Mouse (Mus musculus) heart, embryonic 16.5 days (tissue): ENCODE data around the gene Cdkl3. TPM values are rescaled to one million over a fixed set of nuclear protein-coding genes. Genes with fewer than 3 reads are reported as not detected.

Experiments used
- ATAC-seq: fragments of 200-750 bp; cut with Nextera tagmentation; replicated peaks from 2 replicates; pipeline ENCODE4 v1.8.0; 2017; ENCODE audit warnings: moderate number of reproducible peaks; ENCODE audit not compliant: insufficient read depth, low FRiP score; ENCODE audit errors: extremely low read depth
- H3K27ac ChIP-seq: fragments of 300-500 bp; sonication (generic); 2 replicates; pipeline ENCODE4 v1.5.1; 2014; ENCODE audit warnings: mild to moderate bottlenecking, low read length, control low read depth, moderate library complexity
- H3K27me3 ChIP-seq: fragments of 300-500 bp; sonication (generic); 2 replicates; pipeline ENCODE4 v1.6.1; 2014; ENCODE audit warnings: low read length, mixed read lengths; ENCODE audit not compliant: control insufficient read depth, insufficient read depth
- H3K36me3 ChIP-seq: fragments of 300-500 bp; sonication (generic); 2 replicates; pipeline ENCODE4 v1.6.1; 2014; ENCODE audit not compliant: control insufficient read depth, insufficient read depth
- H3K4me1 ChIP-seq: fragments of 300-500 bp; sonication (generic); 2 replicates; pipeline ENCODE4 v1.6.1; 2014; ENCODE audit warnings: low read length, mixed read lengths; ENCODE audit not compliant: control insufficient read depth, insufficient read depth
- H3K4me2 ChIP-seq: fragments of 300-500 bp; sonication (generic); 2 replicates; pipeline ENCODE4 v1.6.1; 2014; ENCODE audit warnings: low read depth, mild to moderate bottlenecking, control low read depth, low read length
- H3K4me3 ChIP-seq: fragments of 300-500 bp; sonication (generic); 2 replicates; pipeline ENCODE4 v1.5.1; 2014; ENCODE audit warnings: mild to moderate bottlenecking, control low read depth, low read length
- H3K9ac ChIP-seq: fragments of 300-500 bp; sonication (generic); 2 replicates; pipeline ENCODE4 v1.6.1; 2014; ENCODE audit warnings: low read length, control low read depth
- H3K9me3 ChIP-seq: fragments of 300-500 bp; sonication (generic); replicated peaks from 2 replicates; pipeline ENCODE4 v1.6.1; 2016; ENCODE audit warnings: low read length; ENCODE audit not compliant: control insufficient read depth
- WGBS: fragments of 180-500 bp; shearing (Covaris S2); extraction: QIAGEN DNeasy Blood & Tissue Kit; methylation state at CpG from one replicate; pipeline ENCODE4 v1.1.7; 2014; 5-methylcytosine and 5-hydroxymethylcytosine counted together
- polyA plus RNA-seq: library from polyadenylated mRNA; unstranded; fragments of >200 nt; fragmentation: Nextera tagmentation; extraction: Ambion mirVana; gene quantifications from 2 replicates; pipeline ENCODE4 v1.2.1, GENCODE M21; 2015

Cdkl3 gene
- polyA plus RNA-seq, 1 experiment from 2014 or later, result 12.7 TPM

GRCm38 (mm10) chr11:52097596-52097995 lies 93.6 kb downstream of the Cdkl3 start:
- peaks cover 33% of the 10 kb centered on the region for H3K4me1 ChIP-seq
- no peaks in the 10 kb centered on the region for H3K27me3 ChIP-seq
- H3K4me2 ChIP-seq, result peak overlapping the region; percentile 84
- no peak for ATAC-seq
- WGBS, result 77% methylated on average over 2 of the region's 2 CpGs
- no peak overlapping the region; the same call in 1 of the 2 replicates for H3K9ac ChIP-seq
- H3K9me3 ChIP-seq, result no peaks in the 10 kb centered on the region
- H3K4me3 ChIP-seq, result peak overlapping the region; percentile 42; the same call in 1 of the 2 replicates
- H3K27ac ChIP-seq, result peak overlapping the region; percentile 96
- H3K36me3 ChIP-seq, result no peaks in the 10 kb centered on the region

- ATAC-seq, result peak; percentile 97
- Histone ChIP-seq H3K4me2 (peak within 1 kb of the TSS; percentile 84), H3K9me3 (no peaks in the 10 kb centered on the region), H3K9ac (peak within 1 kb of the TSS; percentile 97), H3K27ac (peak within 1 kb of the TSS; percentile 97), H3K27me3 (no peaks in the 10 kb centered on the region), H3K4me1 (peaks cover 38% of the 10 kb centered on the region), H3K4me3 (peak within 1 kb of the TSS; percentile 77), H3K36me3 (no peaks in the 10 kb centered on the region)
- under 1% methylated on average over 53 of the region's 53 CpGs for WGBS
Observed at GRCm38 (mm10) chr11:52098398-52098946, 94.5 kb downstream of the Cdkl3 start, which contains the start of gene Ppp2ca. Ppp2ca (plus strand) TSS chr11:52098681.

- Histone ChIP-seq H3K4me3 (peak overlapping the region; percentile 77), H3K4me2 (peak overlapping the region; percentile 83), H3K4me1 (peaks cover 45% of the 10 kb centered on the region), H3K9me3 (no peaks in the 10 kb centered on the region), H3K27me3 (no peaks in the 10 kb centered on the region), H3K9ac (peak overlapping the region; percentile 97), H3K36me3 (no peaks in the 10 kb centered on the region), H3K27ac (peak overlapping the region; percentile 97)
- WGBS, result under 1% methylated on average over 70 of the region's 72 CpGs
- ATAC-seq, result peak; percentile 76
Observed at GRCm38 (mm10) chr11:52099031-52099761, 95.2 kb downstream of the Cdkl3 start.

- Histone ChIP-seq H3K27me3 (no peaks in the 10 kb centered on the region), H3K4me1 (peaks cover 51% of the 10 kb centered on the region), H3K4me2 (peak overlapping the region; percentile 83), H3K4me3 (peak overlapping the region; percentile 77), H3K27ac (peak overlapping the region; percentile 97), H3K9ac (peak overlapping the region; percentile 97), H3K9me3 (no peaks in the 10 kb centered on the region), H3K36me3 (no peaks in the 10 kb centered on the region)
- ATAC-seq, result no peak
- WGBS, result 2% methylated on average over 7 of the region's 7 CpGs
Observed at GRCm38 (mm10) chr11:52099771-52100219, 95.8 kb downstream of the Cdkl3 start.

GRCm38 (mm10) chr11:52102977-52103376 lies 99.0 kb downstream of the Cdkl3 start:
- Histone ChIP-seq H3K9me3 (no peaks in the 10 kb centered on the region), H3K27ac (no peak overlapping the region), H3K36me3 (no peaks in the 10 kb centered on the region), H3K4me3 (no peak overlapping the region), H3K4me1 (peaks cover 49% of the 10 kb centered on the region), H3K27me3 (no peaks in the 10 kb centered on the region), H3K4me2 (no peak overlapping the region), H3K9ac (no peak overlapping the region)
- WGBS, result 62% methylated on average over 4 of the region's 4 CpGs
- no peak for ATAC-seq

GRCm38 (mm10) chr11:52105503-52105902 lies 101.5 kb downstream of the Cdkl3 start:
- H3K27ac ChIP-seq, result peak overlapping the region; percentile 73
- H3K27me3 ChIP-seq, result no peaks in the 10 kb centered on the region
- H3K9ac ChIP-seq, result no peak overlapping the region; the same call in 1 of the 2 replicates
- no peaks in the 10 kb centered on the region for H3K9me3 ChIP-seq
- peak overlapping the region; percentile 22 for H3K4me3 ChIP-seq
- H3K4me1 ChIP-seq, result peaks cover 47% of the 10 kb centered on the region
- ATAC-seq, result peak; percentile 66
- H3K36me3 ChIP-seq, result no peaks in the 10 kb centered on the region
- peak overlapping the region; percentile 45 for H3K4me2 ChIP-seq

GRCm38 (mm10) chr11:52106037-52106436 lies 102.0 kb downstream of the Cdkl3 start:
- Histone ChIP-seq H3K4me3 (peak overlapping the region; percentile 22), H3K27me3 (no peaks in the 10 kb centered on the region), H3K4me1 (peaks cover 42% of the 10 kb centered on the region), H3K36me3 (no peaks in the 10 kb centered on the region), H3K9me3 (no peaks in the 10 kb centered on the region), H3K27ac (peak overlapping the region; percentile 73), H3K9ac (peak overlapping the region; percentile 52), H3K4me2 (peak overlapping the region; percentile 45)
- WGBS, result 76% methylated on average over 2 of the region's 2 CpGs
- no peak for ATAC-seq

GRCm38 (mm10) chr11:52106438-52106837 lies 102.4 kb downstream of the Cdkl3 start:
- Histone ChIP-seq H3K27ac (no peak overlapping the region), H3K4me1 (peaks cover 38% of the 10 kb centered on the region)
- 89% methylated on average over 1 of the region's 1 CpGs for WGBS

GRCm38 (mm10) chr11:52108796-52109195 lies 104.8 kb downstream of the Cdkl3 start:
- no peak for ATAC-seq
- no peaks in the 10 kb centered on the region for H3K9me3 ChIP-seq
- peaks cover 3% of the 10 kb centered on the region; the same call in 1 of the 2 replicates for H3K36me3 ChIP-seq
- peaks cover 21% of the 10 kb centered on the region for H3K4me1 ChIP-seq
- H3K27ac ChIP-seq, result no peak overlapping the region
- no peak overlapping the region for H3K4me2 ChIP-seq
- WGBS, result 87% methylated on average over 5 of the region's 5 CpGs
- no peak overlapping the region for H3K9ac ChIP-seq
- H3K4me3 ChIP-seq, result no peak overlapping the region
- H3K27me3 ChIP-seq, result no peaks in the 10 kb centered on the region

More at GRCm38 (mm10) chr11:52106438-52106837, 102.4 kb downstream of the Cdkl3 start:
- Histone ChIP-seq H3K9ac (no peak overlapping the region), H3K4me3 (no peak overlapping the region), H3K27me3 (no peaks in the 10 kb centered on the region), H3K36me3 (no peaks in the 10 kb centered on the region), H3K9me3 (no peaks in the 10 kb centered on the region), H3K4me2 (no peak overlapping the region)
- ATAC-seq, result no peak
